Mouse (Mus musculus) NIH3T3 (cell line): ENCODE measurements around the gene Hmcn1.

Source experiments
- DNase-seq: peaks from one replicate; pipeline ENCODE4 v3.0.0-alpha.2; 2012; ENCODE audit warnings: low read depth

Gene Hmcn1

DNA sequence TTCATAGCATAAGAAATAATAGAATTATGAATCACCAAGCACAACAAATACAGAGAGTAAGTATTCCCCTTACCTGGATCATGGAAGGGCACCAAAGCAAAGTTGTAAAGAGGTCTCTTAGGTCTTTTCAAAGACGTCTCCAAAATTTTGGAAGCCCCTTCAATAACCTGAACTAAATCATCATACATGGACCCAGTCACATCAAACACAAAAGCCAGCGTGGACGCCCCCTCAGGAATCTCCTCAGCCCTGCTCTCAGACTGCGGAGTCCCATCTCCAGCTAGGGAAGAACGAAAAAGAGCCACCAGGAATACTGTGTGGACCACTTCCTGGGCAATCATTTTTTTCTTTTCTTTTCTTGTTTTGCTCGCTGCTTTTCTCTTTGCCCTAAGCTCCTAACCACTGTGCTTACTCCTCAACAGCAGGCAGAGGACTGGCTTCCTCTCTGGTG, 499 bp downstream of the Hmcn1 start:
- no peak for DNase-seq

DNA sequence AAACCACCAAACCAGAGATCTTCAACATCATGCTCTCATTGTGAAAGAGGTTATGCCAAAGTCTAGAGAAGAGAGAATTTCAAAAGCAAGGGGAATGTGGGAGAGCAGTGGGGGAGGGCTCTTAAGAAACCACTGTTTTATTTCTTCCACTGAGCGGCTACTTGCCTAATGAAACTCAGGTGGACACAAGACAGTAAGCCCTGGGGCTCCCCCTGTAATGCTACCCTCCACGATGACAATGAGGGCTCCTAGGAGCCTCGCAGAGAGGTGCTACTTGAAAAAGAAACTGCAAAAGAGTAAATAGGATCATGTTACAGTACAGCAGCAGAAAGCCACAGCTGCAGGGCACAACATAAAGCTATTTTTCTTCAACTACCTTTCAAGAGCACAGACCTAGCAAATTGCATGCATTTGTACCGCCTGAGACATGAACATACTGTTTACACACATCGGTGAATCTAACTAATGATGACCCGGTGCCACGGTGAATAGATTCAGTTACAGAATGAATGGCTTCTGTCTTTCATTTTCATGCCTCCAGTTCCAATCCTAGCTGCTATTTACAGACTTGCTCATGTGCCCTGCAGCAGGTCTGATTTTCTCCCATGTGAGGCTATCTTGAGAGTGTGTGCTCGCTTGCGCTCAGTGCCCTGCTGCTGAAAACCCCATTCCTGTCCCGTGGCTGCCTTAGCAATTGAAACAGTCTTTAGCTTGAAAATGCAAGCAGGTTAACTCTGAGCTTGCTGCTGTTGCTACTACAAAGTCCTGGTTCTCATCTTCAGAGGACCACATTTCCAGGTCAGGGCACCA, 1.3 kb downstream of the Hmcn1 start:
- DNase-seq = no peak

DNA sequence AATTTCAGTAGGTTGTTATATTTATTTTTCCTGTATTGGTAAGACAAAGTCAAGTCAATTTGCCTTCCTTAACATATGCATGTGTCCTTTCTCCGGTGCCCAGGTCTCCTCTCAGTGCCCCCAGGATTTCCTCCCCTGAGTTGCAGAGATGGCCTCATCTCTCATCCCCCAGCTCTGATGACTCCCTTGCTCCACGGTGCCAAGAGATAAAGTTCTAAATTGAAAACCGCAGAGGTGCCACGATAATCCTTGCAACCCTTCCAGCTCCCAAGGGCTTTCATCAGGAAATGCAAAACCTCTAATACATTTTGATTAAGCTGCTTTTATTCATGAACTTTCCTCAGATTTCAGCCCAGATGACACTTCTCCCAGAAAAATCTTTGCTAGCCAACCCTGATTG, 8.3 kb downstream of the Hmcn1 start:
- no peak for DNase-seq

DNA sequence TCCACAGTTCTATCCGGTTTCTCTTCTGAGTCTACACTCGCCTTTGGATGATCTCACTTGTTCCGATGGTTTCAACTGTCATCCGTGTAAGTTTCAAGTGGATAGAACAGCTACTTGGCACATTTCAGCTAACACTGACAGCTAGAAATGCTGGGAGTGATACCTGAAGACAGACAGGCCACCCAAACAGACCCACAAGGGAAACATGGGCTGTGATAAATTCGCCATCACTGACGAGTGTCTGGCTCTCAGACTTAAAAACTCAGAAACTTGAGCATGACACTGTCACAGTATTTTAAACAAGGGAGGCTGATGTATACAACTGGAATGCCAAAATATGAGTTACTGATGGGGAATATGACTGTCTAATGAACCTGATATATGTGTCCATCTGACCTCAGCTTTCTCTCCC, 9.1 kb downstream of the Hmcn1 start:
- DNase-seq = no peak

DNA sequence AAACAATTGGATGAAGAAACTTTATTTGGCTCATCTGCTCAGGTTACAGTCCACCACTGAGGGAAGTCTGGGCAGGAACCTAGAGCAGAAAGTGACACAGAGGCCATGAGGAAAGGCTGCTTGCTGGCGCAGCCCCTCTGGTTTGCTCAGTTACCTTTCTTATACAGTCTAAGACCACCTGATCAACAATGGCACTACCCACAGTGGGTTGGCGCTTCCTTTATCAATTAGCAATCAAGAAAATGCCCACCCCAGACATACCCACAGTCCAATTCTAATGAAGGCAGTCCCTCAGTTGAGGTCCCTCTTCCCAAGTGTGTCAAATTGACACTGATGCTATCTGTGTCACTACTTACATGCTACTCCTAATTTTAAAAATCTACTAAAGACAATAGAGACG, 14.6 kb downstream of the Hmcn1 start:
- DNase-seq = no peak

DNA sequence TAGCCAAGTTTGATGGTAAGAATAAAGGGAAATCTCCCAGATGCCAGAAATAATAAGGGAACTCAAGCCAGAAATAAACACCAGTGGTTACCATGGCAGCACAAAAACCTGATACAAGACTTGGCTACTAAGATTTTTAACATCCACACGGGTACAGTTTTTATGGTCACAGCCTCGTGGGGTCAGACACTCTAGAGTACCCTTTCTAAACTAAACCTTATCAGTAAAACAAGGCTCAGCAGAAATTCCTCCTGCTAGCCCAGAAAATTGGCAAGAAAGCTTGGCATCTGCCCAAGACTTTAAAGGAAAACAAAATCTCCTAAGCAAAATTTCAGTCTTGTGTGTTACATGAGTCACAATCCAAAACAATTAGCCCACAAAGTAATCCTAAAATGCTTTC, 17.0 kb downstream of the Hmcn1 start:
- peak; percentile 13 for DNase-seq

DNA sequence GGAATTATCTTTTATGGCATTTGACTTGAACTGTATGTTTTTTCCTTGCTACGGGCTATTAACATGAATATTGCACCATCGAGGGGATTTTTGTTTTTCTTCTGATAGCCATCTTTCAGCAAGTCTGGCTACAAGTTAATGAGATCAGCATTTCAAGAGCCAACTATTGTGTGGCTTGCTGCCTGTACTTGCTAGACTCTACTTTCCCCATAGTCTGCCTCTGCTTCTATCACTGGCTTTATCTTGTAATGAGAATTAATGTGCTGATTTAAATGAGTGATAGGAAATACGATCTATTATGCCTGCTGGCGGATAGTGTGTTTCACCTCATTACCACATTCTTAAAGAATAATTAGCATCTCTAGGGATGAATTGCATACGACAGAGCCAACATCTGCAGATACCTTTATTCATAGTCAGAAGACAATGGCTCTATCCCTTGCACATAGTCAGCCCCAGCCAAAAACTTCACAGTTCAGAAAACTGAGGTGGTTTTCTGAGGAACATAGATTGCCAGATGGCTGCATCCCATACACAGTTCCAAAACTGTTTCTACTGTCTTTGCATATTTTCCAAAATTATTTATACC, 33.7 kb downstream of the Hmcn1 start:
- DNase-seq = peak; percentile 6

DNA sequence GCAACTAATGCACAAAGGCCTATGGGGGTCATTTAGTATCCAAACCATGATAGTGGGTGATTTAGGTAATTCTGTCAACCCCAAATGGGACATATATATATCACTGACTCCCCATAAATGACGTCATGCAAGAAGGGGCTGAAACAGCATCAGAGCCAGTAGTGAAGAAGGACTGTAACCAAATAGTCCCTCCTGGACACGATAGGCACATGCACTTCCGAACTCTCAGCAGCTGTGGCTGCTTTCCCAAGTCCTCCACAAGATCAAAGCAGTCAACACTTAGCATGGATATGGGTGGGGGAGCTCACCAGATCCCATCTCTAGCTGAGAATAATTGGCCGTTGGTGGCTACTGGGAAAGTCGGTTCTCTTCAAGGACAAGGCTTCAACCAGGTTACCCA, 42.2 kb downstream of the Hmcn1 start:
- no peak for DNase-seq

DNA sequence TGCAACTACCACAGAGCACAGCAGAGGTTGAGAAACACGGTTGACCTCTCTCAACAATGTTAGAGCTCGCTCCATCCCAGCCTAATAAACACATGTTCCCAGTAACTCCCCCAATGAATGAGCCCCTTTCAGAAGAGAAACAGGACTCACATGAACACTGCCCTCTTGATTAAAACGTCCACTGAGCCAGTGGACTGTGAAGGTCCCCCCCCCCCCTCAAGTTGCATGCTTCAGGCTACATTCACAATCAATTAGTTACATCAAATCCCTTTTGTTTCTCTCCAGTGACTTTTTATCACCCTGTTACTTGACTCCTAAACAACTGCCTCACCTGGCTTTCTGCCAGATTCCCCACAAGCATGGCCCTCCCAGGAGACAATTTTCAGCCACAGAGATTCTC, 43.2 kb downstream of the Hmcn1 start:
- peak; percentile 3 for DNase-seq

DNA sequence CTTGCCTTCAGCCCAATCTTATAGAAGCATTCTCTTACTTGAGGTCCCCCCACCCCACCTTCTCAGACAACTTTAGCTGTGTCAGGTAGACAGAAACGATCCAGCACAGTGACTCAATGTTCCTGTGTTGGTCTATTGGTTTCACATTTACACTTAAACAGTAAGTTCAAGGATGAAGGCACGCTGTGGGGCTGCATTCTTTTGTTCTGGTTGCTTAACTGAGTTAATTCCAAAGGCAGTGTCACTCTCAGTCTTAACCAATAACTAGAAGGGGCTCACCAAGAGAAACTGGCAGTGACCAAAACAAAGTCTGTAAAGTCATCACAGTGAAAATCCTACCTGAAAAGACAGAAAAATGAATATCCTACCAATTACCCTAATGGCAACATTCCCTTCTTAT, 44.3 kb downstream of the Hmcn1 start:
- no peak for DNase-seq

DNA sequence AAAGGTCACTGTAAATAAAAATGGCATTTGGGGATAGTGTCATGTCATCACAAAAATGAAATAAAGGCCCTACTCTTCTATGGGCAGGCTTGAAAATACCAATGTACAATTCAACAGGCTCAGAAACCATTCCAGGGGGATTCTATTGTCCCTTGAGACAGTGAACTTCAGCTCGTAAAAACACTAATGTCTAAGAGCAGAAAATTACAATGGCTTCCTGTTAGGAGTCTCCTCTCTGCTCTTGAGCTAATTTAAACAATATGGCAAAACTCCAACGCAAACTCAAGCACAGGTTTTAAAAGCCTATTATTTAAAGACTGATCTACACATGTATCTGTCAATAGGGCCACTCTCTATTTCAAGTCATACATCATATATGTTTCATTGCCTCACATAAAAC, 49.6 kb downstream of the Hmcn1 start:
- DNase-seq = no peak

DNA sequence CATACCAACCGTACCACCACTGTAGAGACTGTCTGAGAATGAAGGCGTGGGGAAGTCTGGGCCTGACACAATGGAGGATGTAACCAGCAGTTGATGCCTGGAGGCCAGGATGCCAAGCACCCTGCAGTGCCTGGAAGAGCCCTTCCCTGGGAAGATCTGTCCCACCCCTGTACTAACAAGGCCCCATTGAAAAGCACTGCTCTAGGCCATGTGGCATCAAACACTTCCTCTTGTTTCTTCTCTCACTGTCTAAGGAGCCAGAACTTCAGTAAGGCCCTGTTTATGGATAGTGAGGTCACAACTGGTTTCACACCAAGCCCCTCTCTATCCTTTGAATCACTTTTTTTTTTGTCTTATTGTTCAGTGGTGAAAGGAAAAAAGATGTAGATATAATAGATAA, 51.1 kb downstream of the Hmcn1 start:
- no peak for DNase-seq

DNA sequence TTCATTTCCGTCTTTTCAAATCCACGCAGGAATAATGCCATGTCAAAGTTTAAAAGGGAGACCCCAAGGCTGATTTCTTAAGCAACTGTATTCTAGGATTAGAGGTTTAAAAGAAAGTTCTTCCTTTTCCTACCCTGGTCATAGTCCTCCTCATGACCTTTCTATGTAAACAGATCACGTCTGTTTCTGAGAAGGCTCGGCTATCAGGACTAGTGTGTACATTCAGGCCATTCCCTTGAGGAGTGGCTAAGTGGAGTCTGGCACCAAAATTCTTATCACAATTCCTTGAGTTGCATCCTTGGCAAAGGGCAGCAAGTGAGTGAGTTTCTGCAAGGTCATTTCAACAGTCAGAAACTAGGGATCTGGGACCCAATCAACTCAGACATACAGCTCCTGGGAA, 56.4 kb downstream of the Hmcn1 start:
- DNase-seq = no peak

DNA sequence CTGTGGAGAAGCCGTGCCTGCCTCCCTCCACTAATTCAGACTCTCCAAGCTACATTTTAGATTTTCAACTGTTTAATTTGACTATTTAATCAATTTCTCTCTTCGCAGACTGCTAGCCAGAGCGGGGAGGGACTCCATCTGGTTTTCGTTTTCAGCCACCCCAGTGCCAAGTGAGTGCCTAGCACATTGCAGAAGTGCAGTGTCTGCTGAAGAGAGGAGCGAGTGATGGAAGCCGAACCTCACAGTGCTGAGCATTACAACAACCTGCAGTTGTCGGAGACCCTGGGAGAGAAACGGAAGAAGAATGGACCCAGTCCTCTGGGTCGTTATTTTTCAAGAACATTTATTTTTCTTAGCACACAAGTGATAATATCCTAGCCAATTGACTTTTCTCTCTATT, 59.6 kb downstream of the Hmcn1 start:
- DNase-seq = peak; percentile 12

DNA sequence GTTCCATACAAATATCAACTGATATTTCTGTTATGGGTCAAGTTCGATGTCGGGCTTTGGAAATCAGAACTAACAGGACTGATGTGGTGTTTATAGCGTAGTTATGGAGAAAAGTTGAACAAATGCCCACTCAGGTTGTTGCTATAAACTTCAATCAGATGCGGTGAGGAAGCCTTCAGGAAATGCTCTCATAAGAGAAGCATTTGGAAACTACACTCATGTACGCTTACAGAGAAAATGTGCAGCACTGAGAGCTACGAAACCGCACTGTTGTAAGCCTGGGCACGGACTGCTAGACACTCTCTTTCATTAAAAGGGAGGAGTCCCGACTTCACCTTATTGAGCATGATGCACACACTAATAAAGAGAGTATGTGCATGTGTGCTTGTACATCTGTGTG, 72.4 kb downstream of the Hmcn1 start:
- no peak for DNase-seq

DNA sequence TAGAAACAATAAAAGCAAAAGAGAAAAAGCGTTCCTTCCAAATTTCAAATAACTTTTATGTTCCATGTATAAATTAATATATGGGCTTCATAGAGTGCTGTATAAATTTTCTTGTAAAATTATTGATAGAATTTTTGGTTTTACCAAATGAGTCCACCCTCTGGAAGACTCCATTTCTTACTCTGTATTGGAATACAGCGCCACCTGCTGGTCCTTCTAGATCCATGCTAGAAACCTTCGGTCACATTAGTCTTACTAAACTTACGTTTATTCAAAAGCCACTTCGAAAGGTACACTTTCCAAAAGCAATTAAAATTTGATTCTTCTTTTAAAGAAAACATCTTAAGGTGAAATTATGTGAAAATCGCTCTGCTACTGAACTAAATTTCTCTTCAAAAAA, 73.0 kb downstream of the Hmcn1 start:
- DNase-seq = peak; percentile 71

DNA sequence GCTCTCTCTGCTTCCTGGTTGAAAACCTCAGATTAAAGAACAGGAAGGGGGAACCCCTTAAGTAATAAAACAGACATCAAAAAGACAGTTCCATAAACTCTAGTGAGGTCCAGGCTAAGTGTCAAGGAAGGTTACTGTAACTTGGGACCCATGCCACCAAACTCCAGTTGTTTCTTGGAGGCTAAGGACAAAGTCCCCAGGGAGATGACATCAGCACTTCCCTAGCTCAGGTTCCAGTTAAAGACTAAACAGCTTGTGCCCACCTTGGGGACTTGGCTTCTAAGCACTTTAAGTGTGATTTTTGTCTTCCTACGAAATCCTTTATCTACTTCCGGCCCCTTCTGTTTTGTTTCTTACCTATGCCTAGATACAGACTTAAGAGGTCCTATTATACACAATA, 78.3 kb downstream of the Hmcn1 start:
- no peak for DNase-seq

DNA sequence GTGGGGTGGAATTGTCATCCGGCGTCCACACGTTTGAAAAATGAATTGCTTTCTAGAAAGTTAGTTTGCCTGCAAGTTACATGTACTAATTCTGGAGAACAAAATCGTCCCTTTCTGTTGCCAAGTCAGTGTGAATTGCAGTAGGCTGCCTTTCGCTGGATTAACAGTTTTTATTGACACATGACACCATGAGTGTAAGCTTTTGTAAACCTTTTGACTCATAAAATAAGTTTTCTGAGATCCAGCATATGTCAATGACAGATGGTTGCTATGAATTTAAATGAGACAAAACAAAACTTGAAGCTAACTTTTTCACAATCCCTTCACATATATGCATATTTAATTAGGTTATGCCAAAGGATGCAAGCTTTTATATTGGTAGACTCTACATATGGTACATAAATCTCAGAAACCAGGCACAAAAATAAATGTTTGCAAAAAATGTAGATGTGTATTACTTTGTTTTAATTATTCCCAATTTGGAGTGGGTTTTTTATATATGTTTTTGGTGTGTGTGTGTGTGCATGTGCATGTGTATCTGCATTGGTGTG, 79.6 kb downstream of the Hmcn1 start:
- DNase-seq = no peak

DNA sequence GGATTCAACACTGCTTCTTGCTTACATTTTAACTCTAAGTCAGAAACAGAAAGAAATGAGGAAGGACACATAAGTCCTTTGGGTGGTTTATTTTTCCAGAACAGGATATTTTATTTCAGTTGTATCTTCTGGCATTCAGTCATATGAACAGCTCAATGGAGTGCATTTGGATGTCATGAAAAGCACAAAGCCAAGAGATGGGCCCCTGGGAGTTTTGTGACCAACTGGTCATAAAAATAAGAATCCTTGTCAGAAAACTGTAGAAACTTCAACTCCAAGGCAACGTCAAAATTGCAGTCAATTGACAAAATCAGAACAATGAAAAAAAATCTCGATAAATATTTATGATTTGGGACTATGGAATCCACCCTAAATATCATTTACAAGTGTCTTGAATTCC, 83.6 kb downstream of the Hmcn1 start:
- no peak for DNase-seq

DNA sequence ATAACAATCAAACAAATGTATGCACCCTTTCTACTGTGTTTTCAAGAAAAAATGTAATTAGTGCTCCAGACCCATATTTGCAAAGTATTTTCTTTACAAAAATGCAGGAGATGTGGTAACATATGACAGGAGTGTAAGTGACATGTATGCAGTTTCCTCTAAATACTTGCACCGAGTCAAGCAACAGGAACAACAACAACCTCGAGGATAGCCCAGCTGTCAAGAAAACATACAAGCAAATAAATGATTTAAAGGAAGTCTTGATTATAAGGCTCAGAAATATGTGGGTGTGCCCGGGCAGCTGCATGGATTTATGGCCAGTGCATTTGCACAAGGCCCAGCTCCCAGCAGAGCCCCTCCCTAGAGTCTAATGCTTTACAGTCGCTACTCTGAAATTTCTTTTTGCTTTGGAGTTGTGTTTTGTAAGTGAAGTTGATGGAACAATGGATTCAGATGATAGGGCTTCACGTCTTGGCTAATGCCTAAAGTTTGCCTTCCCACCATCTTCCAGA, 99.5 kb downstream of the Hmcn1 start:
- no peak for DNase-seq

DNA sequence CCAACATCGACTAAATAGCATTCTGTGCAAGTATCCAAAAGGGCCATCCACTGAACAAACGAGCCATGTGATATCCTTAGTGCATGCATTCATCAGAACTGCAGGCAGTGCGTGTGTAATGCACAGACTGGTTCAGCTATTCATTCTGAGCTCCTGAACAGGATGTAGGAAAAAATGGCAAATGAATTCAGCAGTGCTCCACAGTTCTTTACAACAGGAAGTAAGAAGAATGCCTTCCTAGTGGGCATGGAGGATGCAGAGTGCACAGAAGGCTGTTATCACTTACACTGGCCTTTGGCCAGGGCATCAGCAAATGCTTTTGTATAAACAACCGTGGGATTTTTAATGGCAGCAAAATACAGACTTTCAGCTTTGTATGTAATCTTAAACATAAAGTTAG, 103.2 kb downstream of the Hmcn1 start:
- no peak for DNase-seq

DNA sequence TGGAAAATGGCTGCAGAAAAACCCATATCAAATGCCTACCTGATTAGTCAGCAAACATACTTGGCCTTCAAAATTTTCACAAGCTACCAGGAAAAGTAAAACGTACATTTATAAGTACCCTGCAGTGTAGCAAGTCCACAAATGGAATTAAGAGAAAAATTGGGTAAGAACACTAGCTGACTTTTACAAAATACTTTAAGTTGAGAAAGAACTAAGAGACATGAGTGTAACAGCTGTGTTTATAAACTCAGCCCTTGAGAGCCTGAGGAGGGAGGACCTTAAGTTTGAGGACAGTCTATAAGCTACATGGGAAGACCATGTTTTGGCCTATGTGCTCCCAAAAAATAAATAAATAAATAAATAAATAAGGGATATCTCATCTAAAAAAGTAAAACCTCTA, 107.0 kb downstream of the Hmcn1 start:
- no peak for DNase-seq

DNA sequence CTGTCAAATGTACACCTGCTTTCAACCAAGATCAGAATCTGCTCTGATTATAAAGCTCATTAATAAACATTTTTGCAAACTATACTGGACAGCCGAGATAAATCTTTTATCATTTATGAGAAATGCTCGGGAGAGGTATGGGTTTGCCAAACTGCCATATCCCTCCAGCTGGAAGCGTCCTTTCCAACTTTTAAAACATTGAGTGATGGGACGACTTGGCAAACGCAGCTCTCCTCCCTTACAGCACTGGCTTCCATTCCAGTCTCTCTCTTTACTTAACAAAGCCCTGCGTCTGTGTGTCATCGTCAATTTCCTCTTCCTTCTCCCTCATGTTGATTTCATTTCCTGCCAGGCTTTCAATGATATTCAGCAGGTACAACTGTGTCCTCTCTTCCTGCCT, 114.8 kb downstream of the Hmcn1 start:
- DNase-seq = no peak

DNA sequence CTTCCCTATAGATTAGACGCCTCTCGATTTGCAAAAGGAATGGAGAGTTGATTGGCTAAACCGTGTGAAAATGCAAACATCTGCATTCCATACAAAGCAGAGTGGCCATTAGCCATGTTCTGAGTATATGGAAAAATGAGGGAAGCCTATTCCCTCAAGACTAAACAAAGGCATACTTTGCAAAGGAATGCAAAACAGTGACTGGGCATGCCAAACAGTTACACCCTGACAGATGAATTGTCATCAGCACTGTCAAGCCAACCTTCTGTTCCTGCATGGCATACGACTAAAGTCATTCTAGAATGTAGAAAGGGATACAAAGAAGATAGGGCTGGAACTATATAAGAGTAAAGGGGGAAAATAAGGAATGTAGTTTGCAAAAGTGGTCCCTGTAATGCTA, 115.3 kb downstream of the Hmcn1 start:
- no peak for DNase-seq
